Mouse (Mus musculus) liver, embryonic 11.5 days (tissue): ENCODE results near the gene AU040320. TPM values are rescaled to one million over a fixed set of nuclear protein-coding genes. Genes with fewer than 3 reads are reported as not detected.
A peak's percentile ranks its signal among the peaks of the same experiment; 100 is the strongest.

ENCODE experiments used
- ATAC-seq: fragments of 200-750 bp; cut with Nextera tagmentation; replicated peaks from 2 replicates; pipeline ENCODE4 v1.8.0; 2017; ENCODE audit warnings: moderate number of reproducible peaks, mild to moderate bottlenecking, moderate TSS enrichment, moderate library complexity; ENCODE audit not compliant: low FRiP score
- DNase-seq: peaks from one replicate; pipeline ENCODE4 v3.0.0-alpha.2; 2017; ENCODE audit warnings: low spot score
- H3K27ac ChIP-seq: fragments of 300-500 bp; sonication (generic); 2 replicates; pipeline ENCODE4 v1.5.1; 2014; ENCODE audit warnings: mild to moderate bottlenecking, low read depth, low read length, control low read depth
- H3K27me3 ChIP-seq: fragments of 300-500 bp; sonication (generic); replicated peaks from 2 replicates; pipeline ENCODE4 v1.6.1; 2014; ENCODE audit warnings: low read length, mixed read lengths; ENCODE audit not compliant: control insufficient read depth, insufficient read depth
- H3K36me3 ChIP-seq: fragments of 300-500 bp; sonication (generic); 2 replicates; pipeline ENCODE4 v1.6.1; 2014; ENCODE audit warnings: mild to moderate bottlenecking, low read length, moderate library complexity, mixed read lengths; ENCODE audit not compliant: control insufficient read depth, insufficient read depth
- H3K4me1 ChIP-seq: fragments of 300-500 bp; sonication (generic); replicated peaks from 2 replicates; pipeline ENCODE4 v1.6.1; 2014; ENCODE audit warnings: low read length, mixed read lengths; ENCODE audit not compliant: control insufficient read depth, insufficient read depth
- H3K4me2 ChIP-seq: fragments of 300-500 bp; sonication (generic); 2 replicates; pipeline ENCODE4 v1.6.1; 2014; ENCODE audit warnings: mild to moderate bottlenecking, control low read depth, moderate library complexity
- H3K4me3 ChIP-seq: fragments of 300-500 bp; sonication (generic); 2 replicates; pipeline ENCODE4 v1.5.1; 2014; ENCODE audit warnings: low read depth, low read length, control low read depth
- H3K9ac ChIP-seq: fragments of 300-500 bp; sonication (generic); 2 replicates; pipeline ENCODE4 v1.6.1; 2014; ENCODE audit warnings: low read depth, low read length, control low read depth
- H3K9me3 ChIP-seq: fragments of 300-500 bp; sonication (generic); 2 replicates; pipeline ENCODE4 v1.6.1; 2016; ENCODE audit warnings: low read length, inconsistent platforms, mixed read lengths; ENCODE audit not compliant: control insufficient read depth
- whole genome bisulfite sequencing: fragments of 180-500 bp; shearing (Covaris S2); extraction: QIAGEN DNeasy Blood & Tissue Kit; methylation state at CpG from one replicate; pipeline ENCODE4 v1.1.7; 2014; 5-methylcytosine and 5-hydroxymethylcytosine counted together
- polyA plus RNA-seq: library from polyadenylated mRNA; unstranded; fragments of >200 nt; fragmentation: Nextera tagmentation; extraction: Ambion mirVana; gene quantifications from 2 replicates; pipeline ENCODE4 v1.2.1, GENCODE M21; 2014

AU040320 gene
- polyA plus RNA-seq, 1 experiment from 2014 or later = 18.7 TPM

DNA sequence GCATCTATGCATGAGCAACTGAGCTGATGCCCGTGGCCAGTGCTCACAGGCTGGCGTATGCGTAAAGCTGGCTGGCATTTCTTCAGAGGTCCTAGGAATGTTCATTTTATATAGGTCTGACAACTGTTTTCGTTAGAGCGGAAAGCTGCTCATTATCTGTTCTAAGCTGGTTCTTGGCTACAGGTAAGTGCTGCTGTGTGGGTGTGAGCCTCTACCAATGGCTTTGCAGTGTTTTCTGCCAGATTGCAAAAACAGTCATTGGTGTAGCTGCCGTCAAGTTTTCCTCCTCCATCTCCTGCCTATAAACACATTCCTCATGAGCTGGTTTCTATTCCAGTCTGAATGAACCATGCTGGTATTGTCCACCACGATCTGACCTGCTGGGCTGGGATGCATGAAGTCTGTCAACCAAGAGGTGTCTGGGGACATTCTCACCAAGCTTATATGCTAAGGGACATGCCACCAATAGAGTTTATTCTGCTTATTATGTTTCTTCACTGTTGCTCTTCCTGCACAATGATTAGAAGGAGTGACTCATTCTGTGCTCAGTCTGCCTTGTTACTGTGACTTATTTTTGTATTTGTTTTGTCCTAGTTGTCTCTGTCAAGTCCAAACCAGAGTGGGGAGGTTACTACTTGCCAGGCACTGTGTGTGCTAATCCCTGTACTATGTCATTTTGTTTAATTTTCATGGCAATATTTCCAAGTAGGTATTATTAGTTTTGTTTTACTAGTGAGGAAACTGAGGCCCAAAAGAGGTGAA, 39.2 kb downstream of the AU040320 start:
- H3K27ac ChIP-seq = no peak overlapping the region
- peaks cover 6% of the 10 kb centered on the region; the same call in 1 of the 2 replicates for H3K36me3 ChIP-seq
- no peak for DNase-seq
- no peak overlapping the region for H3K4me3 ChIP-seq
- no peaks in the 10 kb centered on the region for H3K9me3 ChIP-seq
- no peak overlapping the region for H3K4me2 ChIP-seq
- H3K27me3 ChIP-seq = no peaks in the 10 kb centered on the region
- ATAC-seq = no peak
- 88% methylated on average over 7 of the region's 7 CpGs for WGBS
- no peak overlapping the region for H3K9ac ChIP-seq
- H3K4me1 ChIP-seq = no peaks in the 10 kb centered on the region

DNA sequence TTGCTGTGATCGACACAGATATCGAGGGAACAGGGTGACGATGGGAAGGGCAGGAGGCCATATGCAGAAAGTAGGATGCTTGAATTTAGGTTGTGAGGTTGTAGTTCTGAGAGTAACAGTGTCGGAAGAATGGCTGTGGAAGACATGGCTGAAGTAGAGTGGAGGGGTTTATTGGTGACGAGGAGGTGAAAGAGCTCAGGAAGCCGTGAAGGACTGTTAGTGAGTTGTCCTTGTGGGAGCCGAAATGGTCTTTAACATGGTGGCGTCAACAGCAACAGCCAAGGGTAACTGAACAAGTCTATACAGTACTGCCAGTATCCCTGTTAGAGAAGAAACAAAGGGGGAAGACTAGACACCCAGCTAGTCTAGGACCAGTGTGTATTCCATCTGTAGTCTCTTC, 48.8 kb downstream of the AU040320 start:
- Histone ChIP-seq H3K4me1 (peaks cover 17% of the 10 kb centered on the region), H3K27me3 (no peaks in the 10 kb centered on the region), H3K4me3 (no peak overlapping the region), H3K9ac (no peak overlapping the region), H3K9me3 (no peaks in the 10 kb centered on the region), H3K4me2 (no peak overlapping the region), H3K36me3 (no peaks in the 10 kb centered on the region), H3K27ac (no peak overlapping the region)
- WGBS = 87% methylated on average over 8 of the region's 8 CpGs
- ATAC-seq (no peak), DNase-seq (no peak)

DNA sequence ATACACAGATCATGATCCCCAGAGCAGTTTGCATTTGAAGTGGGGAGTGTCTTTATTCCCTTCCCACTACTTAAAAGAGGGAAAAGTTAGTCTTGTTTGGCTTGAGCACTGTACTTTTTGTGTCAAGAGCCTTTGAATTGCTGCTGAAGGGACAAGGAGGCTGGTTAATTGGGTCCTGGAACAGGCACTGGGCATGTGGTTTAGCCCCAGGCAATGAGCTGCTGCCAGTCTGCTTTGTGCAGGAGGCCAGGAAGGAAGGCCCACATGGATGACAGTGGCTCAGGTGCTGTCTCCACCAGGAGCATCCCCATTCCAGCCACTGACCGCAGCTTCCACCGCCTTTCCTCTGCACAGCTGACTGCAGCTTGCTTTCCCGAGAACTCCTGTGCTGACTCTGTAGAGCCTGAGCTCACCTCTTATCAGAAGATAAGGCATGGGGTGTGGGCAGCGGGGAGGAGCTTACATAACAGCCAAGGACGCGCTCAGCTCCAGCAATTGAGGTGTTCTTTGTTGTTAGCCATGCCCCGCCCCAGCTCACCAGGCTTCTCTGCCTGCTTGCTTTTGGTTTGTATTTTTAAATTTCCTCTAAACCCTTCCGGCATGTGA, 50.0 kb downstream of the AU040320 start:
- Histone ChIP-seq H3K4me1 (peaks cover 17% of the 10 kb centered on the region), H3K4me2 (peak overlapping the region; percentile 45), H3K36me3 (no peaks in the 10 kb centered on the region), H3K9ac (0 out of 2 replicates have a peak overlapping the region, but pooled peaks have one; percentile 2), H3K9me3 (no peaks in the 10 kb centered on the region), H3K27me3 (no peaks in the 10 kb centered on the region), H3K27ac (0 out of 2 replicates have a peak overlapping the region, but pooled peaks have one; percentile 11), H3K4me3 (no peak overlapping the region)
- 20% methylated on average over 8 of the region's 8 CpGs for WGBS
- DNase-seq (no peak), ATAC-seq (peak; percentile 89)

- Histone ChIP-seq H3K27me3 (no peaks in the 10 kb centered on the region), H3K4me1 (peaks cover 17% of the 10 kb centered on the region), H3K27ac (no peak overlapping the region), H3K36me3 (no peaks in the 10 kb centered on the region), H3K9ac (no peak overlapping the region), H3K9me3 (no peaks in the 10 kb centered on the region), H3K4me2 (no peak overlapping the region), H3K4me3 (no peak overlapping the region)
- 66% methylated on average over 4 of the region's 4 CpGs for WGBS
- DNase-seq (no peak), ATAC-seq (no peak)
Observed at GRCm38 (mm10) chr4:126805741-126806140, 52.4 kb downstream of the AU040320 start.

GRCm38 (mm10) chr4:126806692-126807427, 53.5 kb downstream of the AU040320 start:
- H3K4me2 ChIP-seq = peak overlapping the region; percentile 5; the same call in 1 of the 2 replicates
- H3K36me3 ChIP-seq = no peaks in the 10 kb centered on the region
- H3K4me1 ChIP-seq = peaks cover 17% of the 10 kb centered on the region
- ATAC-seq (peak; percentile 82), DNase-seq (no peak)
- no peak overlapping the region for H3K9ac ChIP-seq
- WGBS = 57% methylated on average over 7 of the region's 7 CpGs
- no peaks in the 10 kb centered on the region for H3K9me3 ChIP-seq
- no peak overlapping the region; the same call in 1 of the 2 replicates for H3K27ac ChIP-seq
- H3K27me3 ChIP-seq = no peaks in the 10 kb centered on the region
- H3K4me3 ChIP-seq = no peak overlapping the region

- H3K27ac ChIP-seq = no peak overlapping the region
- H3K9me3 ChIP-seq = no peaks in the 10 kb centered on the region
- peaks cover 5% of the 10 kb centered on the region; the same call in 1 of the 2 replicates for H3K4me1 ChIP-seq
- ATAC-seq (no peak), DNase-seq (no peak)
- H3K4me3 ChIP-seq = no peak overlapping the region
- H3K4me2 ChIP-seq = no peak overlapping the region
- WGBS = 79% methylated on average over 3 of the region's 3 CpGs
- H3K27me3 ChIP-seq = no peaks in the 10 kb centered on the region
- peaks cover 3% of the 10 kb centered on the region; the same call in 1 of the 2 replicates for H3K36me3 ChIP-seq
- H3K9ac ChIP-seq = no peak overlapping the region
Observed at GRCm38 (mm10) chr4:126810566-126810965, 57.2 kb downstream of the AU040320 start.

DNA sequence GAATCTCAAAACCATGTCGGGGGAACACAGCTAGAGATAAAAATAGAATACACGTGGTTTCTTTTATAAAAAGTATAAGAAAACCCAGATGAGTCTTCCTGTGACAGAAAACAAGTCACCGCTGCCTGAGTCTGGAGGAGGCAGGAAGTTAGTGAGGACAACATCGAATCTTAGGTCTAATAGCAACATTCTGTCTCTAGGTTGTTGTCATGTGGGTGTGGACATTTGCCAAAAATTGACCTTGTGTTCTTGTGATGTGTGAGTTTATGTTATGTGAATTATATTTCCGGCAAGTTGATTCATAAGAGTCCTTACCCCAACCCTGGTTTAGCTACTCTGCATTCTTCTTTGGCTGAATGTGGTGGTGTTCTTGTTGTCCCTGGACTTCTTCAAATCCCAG, 59.9 kb downstream of the AU040320 start:
- DNase-seq = no peak
- Histone ChIP-seq H3K4me3 (no peak overlapping the region), H3K4me1 (no peaks in the 10 kb centered on the region), H3K36me3 (peaks cover 3% of the 10 kb centered on the region; the same call in 1 of the 2 replicates), H3K27ac (no peak overlapping the region), H3K9ac (no peak overlapping the region), H3K4me2 (no peak overlapping the region), H3K9me3 (no peaks in the 10 kb centered on the region), H3K27me3 (no peaks in the 10 kb centered on the region)
- 71% methylated on average over 5 of the region's 5 CpGs for WGBS
- ATAC-seq = no peak

DNA sequence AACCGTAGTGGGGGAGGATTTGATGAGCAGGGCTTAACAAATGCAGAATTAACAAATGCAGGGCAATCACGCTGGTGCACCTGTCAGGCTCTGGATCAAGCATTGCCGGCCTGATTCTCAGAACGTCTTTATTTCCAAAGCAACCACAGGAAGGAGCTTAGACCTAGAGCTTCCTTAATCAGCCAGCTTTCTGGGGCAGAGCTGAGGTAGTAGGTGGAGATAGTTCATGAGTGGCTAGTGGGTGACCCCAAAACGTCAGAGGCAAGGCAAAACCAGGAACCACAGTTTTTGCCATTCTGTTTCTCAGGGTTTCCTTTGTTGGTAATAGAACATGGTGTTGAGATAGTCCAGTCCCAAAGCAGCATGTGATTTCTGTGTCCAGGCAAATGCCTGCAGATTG, 61.5 kb downstream of the AU040320 start:
- Histone ChIP-seq H3K9me3 (no peaks in the 10 kb centered on the region), H3K9ac (no peak overlapping the region), H3K27me3 (no peaks in the 10 kb centered on the region), H3K4me2 (no peak overlapping the region), H3K27ac (no peak overlapping the region), H3K4me1 (no peaks in the 10 kb centered on the region), H3K4me3 (no peak overlapping the region), H3K36me3 (peaks cover 3% of the 10 kb centered on the region; the same call in 1 of the 2 replicates)
- DNase-seq (no peak), ATAC-seq (no peak)
- WGBS = 64% methylated on average over 5 of the region's 5 CpGs
